ENCODE assay signal across 1 mouse cellular context in the genomic region with DNA sequence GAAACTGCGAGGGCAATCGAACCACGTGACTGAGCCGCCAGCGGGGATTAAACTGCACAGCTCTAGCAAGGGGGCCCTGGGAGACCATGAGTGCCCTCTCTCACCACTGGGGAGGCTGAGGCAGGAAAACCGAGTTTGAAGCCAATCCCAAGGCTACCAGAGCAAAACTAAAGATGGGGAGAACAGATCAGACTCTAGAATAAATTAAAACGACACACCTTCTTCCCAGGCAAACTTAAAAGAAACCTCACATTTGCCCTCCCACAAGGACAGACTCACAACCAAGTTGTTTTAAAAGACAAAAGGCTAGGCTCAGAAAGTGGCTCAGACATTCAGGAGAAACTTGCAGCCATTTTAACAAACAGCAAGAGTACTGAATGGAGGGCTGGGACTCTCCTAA.
TF ChIP-seq lines count a peak whose summit lies in the region.

No protein-coding gene starts in this region.

TF ChIP-seq in ES-E14, 5 proteins besides CTCF, POLR2A, EP300 and RAD21:
- TF ChIP-seq ZNF384 (IDR thresholded peaks at IDR 0.05; ENCODE audit: low read depth, low read length) (no peak), HCFC1 (IDR thresholded peaks at IDR 0.05; ENCODE audit: borderline replicate concordance, insufficient read depth, low read length) (0 out of 2 replicates have a peak, but pooled peaks have one; percentile 26)
